Mouse (Mus musculus) kidney, adult 10 weeks (tissue): ENCODE measurements around the gene Mapk3. TPM values are rescaled to one million over a fixed set of nuclear protein-coding genes. Genes with fewer than 3 reads are reported as not detected.

Experiments
- polyA plus RNA-seq: library from polyadenylated mRNA; stranded (reverse); fragments of 350-450 nt; fragmentation: Illumina TruSeq; extraction: RNeasy Lipid Tissue Mini Kit (QIAGEN cat#74804); gene quantifications from one replicate; pipeline ENCODE4 v1.2.3, GENCODE M21; 2014; ENCODE audit warnings: low read depth, low replicate concordance

Mapk3 gene
- 6.5 TPM for polyA plus RNA-seq

GRCm38 (mm10) chr7:126759050-126759671 is at the start of gene Mapk3:
Gene Mapk3 (plus strand): TSS chr7:126759601.

GRCm38 (mm10) chr7:126766201-126766600 is 6.8 kb downstream of the Mapk3 start, which contains the start of gene Gdpd3:
Gene Gdpd3 (plus strand): TSS chr7:126766334.

GRCm38 (mm10) chr7:126776598-126777057 is 17.2 kb downstream of the Mapk3 start, which contains the start of gene Ypel3:
Gene Ypel3 (plus strand): TSS chr7:126776955.

GRCm38 (mm10) chr7:126780971-126781635 is 21.7 kb downstream of the Mapk3 start, which contains the start of gene Tbx6:
Gene Tbx6 (plus strand): TSS chr7:126781483.

GRCm38 (mm10) chr7:126791851-126792720 is 32.7 kb downstream of the Mapk3 start, which contains the start of gene Ppp4c:
Gene Ppp4c (minus strand): TSS chr7:126792496.

GRCm38 (mm10) chr7:126797411-126798126 is 38.2 kb downstream of the Mapk3 start, which contains the start of gene Fam57b:
Gene Fam57b (plus strand): TSS chr7:126797668.

Other genes starting within 250 kb of the Mapk3 start
- 233 TPM for gene Eif3c, start 193.2 kb upstream of the Mapk3 start, polyA plus RNA-seq
- not detected for gene Apobr, start 174.7 kb upstream of the Mapk3 start, polyA plus RNA-seq
- 1.7 TPM for gene Cln3, start 173.8 kb upstream of the Mapk3 start, polyA plus RNA-seq
- gene Il27, start 164.7 kb upstream of the Mapk3 start, polyA plus RNA-seq = not detected
- 5.7 TPM for gene Nupr1, start 128.7 kb upstream of the Mapk3 start, polyA plus RNA-seq
- 1.2 TPM for gene Sgf29, start 110.3 kb upstream of the Mapk3 start, polyA plus RNA-seq
- 62.2 TPM for gene Sult1a1, start 83.2 kb upstream of the Mapk3 start, polyA plus RNA-seq
- gene Bola2, start 64.2 kb upstream of the Mapk3 start, polyA plus RNA-seq = 0.16 TPM
- gene Slx1b, start 63.8 kb upstream of the Mapk3 start, polyA plus RNA-seq = 1.0 TPM
- gene Coro1a, start 51.8 kb upstream of the Mapk3 start, polyA plus RNA-seq = 4.4 TPM
- gene Gdpd3, start 6.7 kb downstream of the Mapk3 start, polyA plus RNA-seq = 9.9 TPM
- gene Ypel3, start 17.4 kb downstream of the Mapk3 start, polyA plus RNA-seq = 13.0 TPM
- gene Tbx6, start 21.9 kb downstream of the Mapk3 start, polyA plus RNA-seq = not detected
- 29.0 TPM for gene Ppp4c, start 32.9 kb downstream of the Mapk3 start, polyA plus RNA-seq
- gene Fam57b, start 38.1 kb downstream of the Mapk3 start, polyA plus RNA-seq = not detected
- not detected for gene 4930451I11Rik, start 72.0 kb downstream of the Mapk3 start, polyA plus RNA-seq
- gene Doc2a, start 87.8 kb downstream of the Mapk3 start, polyA plus RNA-seq = not detected
- 10.3 TPM for gene Hirip3, start 102.4 kb downstream of the Mapk3 start, polyA plus RNA-seq
- 10.2 TPM for gene Ino80e, start 102.8 kb downstream of the Mapk3 start, polyA plus RNA-seq
- gene Taok2, start 125.1 kb downstream of the Mapk3 start, polyA plus RNA-seq = 6.5 TPM
- gene Tmem219, start 163.3 kb downstream of the Mapk3 start, polyA plus RNA-seq = 6.4 TPM
- gene Kctd13, start 169.3 kb downstream of the Mapk3 start, polyA plus RNA-seq = 1.1 TPM
- not detected for gene Asphd1, start 190.0 kb downstream of the Mapk3 start, polyA plus RNA-seq
- gene Sez6l2, start 191.0 kb downstream of the Mapk3 start, polyA plus RNA-seq = not detected
- gene Cdipt, start 216.3 kb downstream of the Mapk3 start, polyA plus RNA-seq = 10.3 TPM
- gene Cdiptos, start 216.5 kb downstream of the Mapk3 start, polyA plus RNA-seq = not detected